Mouse (Mus musculus): ENCODE measurements around the gene Kcnd3. TPM values are rescaled to one million over a fixed set of nuclear protein-coding genes. Genes with fewer than 3 reads are reported as not detected.

The Kcnd3 gene
- polyA plus RNA-seq, 1 experiment = not detected

DNA sequence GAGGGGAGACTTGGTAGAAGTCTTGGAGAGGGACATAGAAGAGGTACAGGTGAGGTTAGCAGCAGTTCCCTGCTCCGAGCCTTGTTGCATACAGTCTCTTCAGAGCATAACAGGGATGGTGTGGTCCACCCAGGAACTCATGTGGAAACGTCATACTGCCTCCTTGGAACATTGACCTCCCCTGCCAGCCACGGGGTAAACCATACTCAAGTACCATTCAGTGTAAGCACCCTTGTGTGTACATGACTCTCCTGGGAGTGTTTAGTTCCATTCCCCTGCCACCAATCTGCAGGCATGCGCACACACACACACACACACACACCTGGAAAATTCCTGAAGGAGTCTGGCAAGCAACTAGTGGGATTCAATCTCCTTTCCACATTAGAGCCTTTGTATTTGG lies 90.6 kb downstream of the Kcnd3 start:
- Histone ChIP-seq H3K27ac (ENCODE audit: insufficient read depth, low read depth, low read length) (no peak overlapping the region), H3K4me3 (ENCODE audit: insufficient read depth, low read length) (no peak overlapping the region), H3K4me1 (ENCODE audit: control insufficient read depth, insufficient read depth, low read length) (no peaks in the 10 kb centered on the region)
- TF ChIP-seq CTCF (IDR thresholded peaks at IDR 0.05; ENCODE audit: low read depth, low read length) = no peak
- TF ChIP-seq POLR2A (IDR thresholded peaks at IDR 0.05; ENCODE audit: borderline replicate concordance, low read depth, low read length) = no peak

DNA sequence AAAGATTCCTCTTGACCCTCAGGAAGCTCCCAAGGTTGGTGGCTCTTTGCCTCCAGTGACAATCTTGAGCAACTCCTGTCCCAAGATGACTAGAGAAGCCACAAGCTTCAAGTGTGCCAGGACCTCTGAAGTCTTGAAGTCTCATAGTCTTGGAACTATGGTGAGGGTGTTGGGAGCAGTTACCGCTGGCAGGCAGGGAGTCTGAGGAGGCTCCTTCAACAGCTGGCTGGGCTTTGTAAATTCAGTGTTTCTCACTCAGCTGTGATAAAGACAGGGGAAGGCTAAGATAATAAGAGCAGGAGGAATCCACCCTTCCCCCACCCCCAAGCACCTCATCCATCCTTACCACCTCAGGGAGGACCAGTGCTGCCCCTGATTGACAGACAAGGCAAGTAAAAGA lies 92.0 kb downstream of the Kcnd3 start:
- no peak overlapping the region for H3K4me3 ChIP-seq (ENCODE audit: insufficient read depth, low read length)
- no peak for TF ChIP-seq POLR2A (IDR thresholded peaks at IDR 0.05; ENCODE audit: borderline replicate concordance, low read depth, low read length)
- no peak for TF ChIP-seq CTCF (IDR thresholded peaks at IDR 0.05; ENCODE audit: low read depth, low read length)
- H3K4me1 ChIP-seq (ENCODE audit: control insufficient read depth, insufficient read depth, low read length) = no peaks in the 10 kb centered on the region
- H3K27ac ChIP-seq (ENCODE audit: insufficient read depth, low read depth, low read length) = no peak overlapping the region

DNA sequence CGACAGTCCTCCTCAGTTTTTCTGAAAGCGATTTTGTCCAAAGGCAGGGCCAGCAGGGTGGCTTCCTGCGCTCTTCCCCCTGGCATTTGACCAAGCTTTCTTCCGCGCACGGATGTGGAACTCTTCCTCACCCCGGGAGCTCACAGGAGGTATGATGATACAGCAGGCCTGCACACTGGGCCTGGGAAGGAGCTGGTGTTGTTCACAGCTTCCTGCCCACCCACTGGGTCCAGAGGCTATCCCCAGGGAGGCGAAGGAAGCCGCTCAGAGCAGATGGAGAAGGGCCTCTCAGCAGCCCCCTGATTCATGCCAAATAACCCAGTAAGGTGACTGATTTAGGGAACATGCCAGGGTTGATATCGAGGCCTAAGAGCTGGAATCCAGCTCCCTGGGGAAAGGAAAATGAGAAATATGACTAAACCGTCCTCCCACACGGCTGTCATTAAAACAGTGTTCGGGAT lies 94.5 kb downstream of the Kcnd3 start:
- no peak overlapping the region for H3K27ac ChIP-seq (ENCODE audit: insufficient read depth, low read depth, low read length)
- no peaks in the 10 kb centered on the region for H3K4me1 ChIP-seq (ENCODE audit: control insufficient read depth, insufficient read depth, low read length)
- H3K4me3 ChIP-seq (ENCODE audit: insufficient read depth, low read length) = no peak overlapping the region
- no peak for TF ChIP-seq POLR2A (IDR thresholded peaks at IDR 0.05; ENCODE audit: borderline replicate concordance, low read depth, low read length)
- no peak for TF ChIP-seq CTCF (IDR thresholded peaks at IDR 0.05; ENCODE audit: low read depth, low read length)

DNA sequence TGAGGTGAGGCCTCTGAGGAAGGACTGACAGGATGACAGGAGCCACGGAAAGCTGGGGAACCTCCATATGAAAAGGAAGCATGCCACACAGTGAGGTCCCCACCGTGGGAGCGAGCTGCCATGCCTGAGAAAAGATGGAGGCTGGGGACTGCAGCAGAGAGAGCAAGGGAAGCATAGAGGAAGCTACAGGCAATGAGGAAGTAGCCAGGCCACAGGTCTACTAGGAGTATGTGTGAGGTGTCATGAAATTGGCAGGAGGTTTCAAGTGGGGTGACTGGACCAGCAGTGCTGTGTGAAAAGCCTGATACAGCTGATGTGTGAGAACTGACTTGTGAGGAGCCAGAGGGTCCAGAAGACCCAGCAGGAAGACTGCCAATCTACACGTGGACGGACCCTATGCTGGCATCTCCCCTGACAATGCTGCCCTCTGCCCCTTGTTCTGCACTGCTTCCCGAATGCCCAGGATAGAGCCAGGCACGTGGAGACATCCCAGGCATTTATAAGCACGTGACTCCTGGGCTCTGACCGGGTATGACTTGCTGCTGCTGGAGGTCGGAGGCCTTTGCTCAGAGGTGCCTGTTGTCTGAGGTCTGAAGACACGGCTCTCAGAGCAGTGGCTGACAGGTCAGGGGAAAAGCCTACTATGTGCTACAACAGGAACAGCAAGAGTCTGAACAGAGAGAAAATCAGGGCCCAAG lies 96.1 kb downstream of the Kcnd3 start:
- TF ChIP-seq CTCF (IDR thresholded peaks at IDR 0.05; ENCODE audit: low read depth, low read length) (no peak), POLR2A (IDR thresholded peaks at IDR 0.05; ENCODE audit: borderline replicate concordance, low read depth, low read length) (no peak)
- no peaks in the 10 kb centered on the region for H3K4me1 ChIP-seq (ENCODE audit: control insufficient read depth, insufficient read depth, low read length)
- no peak overlapping the region for H3K4me3 ChIP-seq (ENCODE audit: insufficient read depth, low read length)
- no peak overlapping the region for H3K27ac ChIP-seq (ENCODE audit: insufficient read depth, low read depth, low read length)

DNA sequence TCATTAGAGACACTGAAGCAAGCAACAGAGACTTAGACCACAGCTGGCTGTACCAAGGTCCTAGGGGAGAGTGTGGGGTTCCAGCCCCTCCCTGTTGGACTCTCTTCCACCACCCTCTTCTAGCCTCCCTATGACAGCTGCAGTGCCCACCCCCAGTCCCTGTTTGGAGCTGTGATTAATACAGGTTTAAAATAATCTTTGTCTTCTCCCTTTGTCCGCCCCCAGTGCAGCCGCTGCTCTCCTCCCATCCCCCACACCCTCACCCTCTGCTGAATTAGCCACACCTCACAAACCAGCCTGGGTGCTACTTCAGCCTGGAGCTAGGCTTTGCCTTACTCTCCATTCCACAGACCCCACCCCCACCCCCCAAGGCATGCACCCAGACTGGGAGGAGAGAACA lies 107.3 kb downstream of the Kcnd3 start:
- H3K4me1 ChIP-seq (ENCODE audit: control insufficient read depth, insufficient read depth, low read length) = no peaks in the 10 kb centered on the region
- no peak overlapping the region for H3K27ac ChIP-seq (ENCODE audit: insufficient read depth, low read depth, low read length)
- no peak overlapping the region for H3K4me3 ChIP-seq (ENCODE audit: insufficient read depth, low read length)
- no peak for TF ChIP-seq POLR2A (IDR thresholded peaks at IDR 0.05; ENCODE audit: borderline replicate concordance, low read depth, low read length)
- no peak for TF ChIP-seq CTCF (IDR thresholded peaks at IDR 0.05; ENCODE audit: low read depth, low read length)

DNA sequence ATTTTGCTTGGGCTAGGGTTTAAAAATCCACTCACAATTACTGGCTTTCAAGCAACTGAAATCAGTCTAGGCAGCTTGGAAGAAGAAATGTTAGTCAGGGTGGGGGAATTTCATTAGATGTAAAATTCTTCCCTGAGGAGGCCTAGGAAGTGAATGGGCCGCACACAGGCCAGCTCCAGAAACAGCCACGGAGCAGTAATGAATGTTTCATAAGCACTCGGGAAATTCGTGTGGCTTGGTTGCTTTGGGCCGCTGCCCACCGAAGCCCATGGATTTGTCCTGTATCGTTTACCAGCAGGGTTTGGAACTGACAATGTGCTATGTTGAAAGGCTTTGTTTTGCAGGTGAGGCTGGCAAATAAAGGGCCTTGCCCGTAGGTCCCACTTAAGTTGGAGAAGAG lies 114.8 kb downstream of the Kcnd3 start:
- Histone ChIP-seq H3K4me3 (ENCODE audit: insufficient read depth, low read length) (no peak overlapping the region), H3K4me1 (ENCODE audit: control insufficient read depth, insufficient read depth, low read length) (no peaks in the 10 kb centered on the region), H3K27ac (ENCODE audit: insufficient read depth, low read depth, low read length) (no peak overlapping the region)
- no peak for TF ChIP-seq POLR2A (IDR thresholded peaks at IDR 0.05; ENCODE audit: borderline replicate concordance, low read depth, low read length)
- no peak for TF ChIP-seq CTCF (IDR thresholded peaks at IDR 0.05; ENCODE audit: low read depth, low read length)

DNA sequence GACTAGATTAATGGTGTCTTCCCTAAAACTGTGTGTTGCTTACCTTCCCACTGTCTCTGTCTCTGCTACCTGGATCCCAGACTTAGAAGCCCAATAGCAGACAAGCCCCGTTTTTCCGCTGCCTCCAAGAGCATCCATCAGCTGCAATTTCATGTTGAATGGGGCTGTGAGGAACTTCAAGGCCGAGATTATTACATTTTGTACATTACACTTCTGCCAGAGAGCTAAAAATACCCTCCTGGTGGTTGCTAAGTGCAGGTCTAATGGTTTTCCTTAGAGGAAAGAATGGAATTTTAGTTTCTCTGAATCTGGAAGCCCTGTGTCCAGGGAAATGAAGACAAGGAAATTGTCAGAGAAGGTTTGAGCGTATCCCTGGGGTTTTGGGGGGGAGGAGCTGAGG lies 115.3 kb downstream of the Kcnd3 start:
- Histone ChIP-seq H3K4me1 (ENCODE audit: control insufficient read depth, insufficient read depth, low read length) (no peaks in the 10 kb centered on the region), H3K27ac (ENCODE audit: insufficient read depth, low read depth, low read length) (no peak overlapping the region), H3K4me3 (ENCODE audit: insufficient read depth, low read length) (no peak overlapping the region)
- TF ChIP-seq POLR2A (IDR thresholded peaks at IDR 0.05; ENCODE audit: borderline replicate concordance, low read depth, low read length) (no peak), CTCF (IDR thresholded peaks at IDR 0.05; ENCODE audit: low read depth, low read length) (no peak)

DNA sequence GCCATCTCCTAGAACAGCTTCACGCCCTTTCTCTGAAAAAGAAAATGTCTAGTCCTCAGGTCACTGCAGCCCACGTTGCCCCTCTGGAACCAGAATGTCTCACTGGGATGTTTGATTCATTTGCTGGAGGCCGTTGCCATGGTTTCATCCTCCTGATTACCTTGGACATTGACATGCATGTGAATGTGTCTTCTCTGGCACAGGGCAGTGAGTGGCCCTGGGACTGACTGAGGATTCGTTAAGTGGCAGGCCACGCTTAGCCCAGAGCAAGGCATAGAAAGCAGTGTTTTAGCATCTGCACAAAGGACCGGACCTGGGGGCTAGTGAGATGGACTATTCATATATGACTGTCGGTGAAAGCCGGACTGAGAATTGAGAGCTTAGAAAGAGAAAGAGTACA lies 116.3 kb downstream of the Kcnd3 start:
- Histone ChIP-seq H3K4me1 (ENCODE audit: control insufficient read depth, insufficient read depth, low read length) (no peaks in the 10 kb centered on the region), H3K4me3 (ENCODE audit: insufficient read depth, low read length) (no peak overlapping the region), H3K27ac (ENCODE audit: insufficient read depth, low read depth, low read length) (no peak overlapping the region)
- TF ChIP-seq POLR2A (IDR thresholded peaks at IDR 0.05; ENCODE audit: borderline replicate concordance, low read depth, low read length) (no peak), CTCF (IDR thresholded peaks at IDR 0.05; ENCODE audit: low read depth, low read length) (no peak)

DNA sequence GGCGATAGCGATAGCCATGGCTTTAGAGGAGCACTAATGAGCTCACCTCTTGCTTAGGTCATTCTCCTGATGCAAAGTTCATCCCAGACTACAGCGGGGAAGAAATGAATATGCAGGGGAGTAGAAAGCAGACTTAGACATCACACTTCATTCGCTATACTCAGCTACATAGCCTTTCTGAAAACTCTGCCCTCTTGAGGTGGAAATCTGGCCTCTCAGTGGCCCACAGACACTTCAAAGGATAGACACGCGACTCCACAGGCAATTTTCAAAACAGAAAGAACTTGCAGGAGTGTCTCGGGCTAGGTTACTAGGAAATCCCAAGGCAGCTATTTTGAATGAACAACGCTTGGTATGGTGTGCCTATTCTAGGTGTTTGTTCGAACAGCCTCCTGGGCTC lies 116.7 kb downstream of the Kcnd3 start:
- H3K4me1 ChIP-seq (ENCODE audit: control insufficient read depth, insufficient read depth, low read length) = no peaks in the 10 kb centered on the region
- H3K27ac ChIP-seq (ENCODE audit: insufficient read depth, low read depth, low read length) = no peak overlapping the region
- no peak overlapping the region for H3K4me3 ChIP-seq (ENCODE audit: insufficient read depth, low read length)
- no peak for TF ChIP-seq POLR2A (IDR thresholded peaks at IDR 0.05; ENCODE audit: borderline replicate concordance, low read depth, low read length)
- TF ChIP-seq CTCF (IDR thresholded peaks at IDR 0.05; ENCODE audit: low read depth, low read length) = no peak

DNA sequence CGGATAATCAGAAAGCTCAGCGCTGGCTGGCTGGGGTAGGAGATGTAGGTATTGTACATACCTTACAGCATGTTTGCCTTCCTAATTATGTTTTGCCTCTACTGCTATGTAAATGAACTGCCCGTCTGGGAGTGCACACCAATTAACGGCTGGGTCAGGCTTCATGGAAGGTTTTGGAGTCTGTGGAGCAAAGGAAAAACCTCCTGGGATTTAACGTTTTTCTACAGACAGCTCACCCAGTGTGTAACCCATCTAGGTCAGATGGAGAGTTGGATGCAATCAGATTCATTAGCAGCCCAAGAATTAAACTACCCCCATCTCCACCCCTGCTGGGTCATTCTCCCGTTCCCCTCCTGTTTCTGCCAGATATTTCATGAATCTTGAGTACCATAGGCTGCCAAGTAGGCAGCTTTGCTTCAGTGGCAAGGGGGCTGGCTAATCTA lies 117.2 kb downstream of the Kcnd3 start:
- Histone ChIP-seq H3K4me1 (ENCODE audit: control insufficient read depth, insufficient read depth, low read length) (no peaks in the 10 kb centered on the region), H3K27ac (ENCODE audit: insufficient read depth, low read depth, low read length) (no peak overlapping the region), H3K4me3 (ENCODE audit: insufficient read depth, low read length) (no peak overlapping the region)
- TF ChIP-seq POLR2A (IDR thresholded peaks at IDR 0.05; ENCODE audit: borderline replicate concordance, low read depth, low read length) (no peak), CTCF (IDR thresholded peaks at IDR 0.05; ENCODE audit: low read depth, low read length) (no peak)
